ENCODE assay signal across 8 mouse cellular contexts in genomic region chr15:37006475-37007164, GRCm38 (mm10). TPM values are rescaled to one million over a fixed set of nuclear protein-coding genes. Genes with fewer than 3 reads are reported as not detected.
DNase-seq lines count a peak whose midpoint lies in the region; ATAC-seq and TF ChIP-seq lines count a peak whose summit lies in the region.

No protein-coding gene starts in this region.

- H3ac ChIP-seq in myocyte (ENCODE audit: control insufficient read depth, insufficient read length), result peak overlapping the region; percentile 88

- H3K79me2 ChIP-seq in myocyte (ENCODE audit: control insufficient read depth, insufficient read depth), result peaks cover 54% of the 10 kb centered on the region

- H3K4me1 ChIP-seq in embryonic fibroblast, embryonic 13.5 days (ENCODE audit: control insufficient read depth, insufficient read depth, low read length), result 0 out of 2 replicates have a peak, but pooled peaks cover 4% of the 10 kb centered on the region
- H3K4me1 ChIP-seq in hindbrain, embryonic 11.5 days (replicated peaks; ENCODE audit: control insufficient read depth, insufficient read depth, low read length), result peaks cover 2% of the 10 kb centered on the region; the same call in 1 of the 2 replicates
- peaks cover 11 to 19% of the 10 kb centered on the region in 2 experiments for H3K4me1 ChIP-seq in liver, embryonic 14.5 days (replicated peaks; ENCODE audit: control insufficient read depth in 2 of 2, insufficient read depth in 2 of 2, low read length in 1 of 2)

- TF ChIP-seq CTCF in embryonic fibroblast, embryonic 13.5 days (IDR thresholded peaks at IDR 0.05; ENCODE audit: borderline replicate concordance, insufficient read depth, low read length), result no peak
- TF ChIP-seq CTCF in liver, embryonic 14.5 days (IDR thresholded peaks at IDR 0.05; ENCODE audit: low read depth), result no peak

- H3K36me3 ChIP-seq in hindbrain, embryonic 11.5 days (ENCODE audit: control insufficient read depth, insufficient read depth, low read length), result 0 out of 2 replicates have a peak, but pooled peaks cover 4% of the 10 kb centered on the region
- peaks cover 16% of the 10 kb centered on the region for H3K36me3 ChIP-seq in liver, embryonic 14.5 days (replicated peaks; ENCODE audit: control insufficient read depth, insufficient read depth, low read depth)
- H3K36me3 ChIP-seq in myocyte (ENCODE audit: control insufficient read depth, insufficient read depth), result peaks cover 23% of the 10 kb centered on the region

- no peak for TF ChIP-seq POLR2A in embryonic fibroblast, embryonic 13.5 days (IDR thresholded peaks at IDR 0.05; ENCODE audit: low read depth, low read length)
- no peak for TF ChIP-seq POLR2A in myocyte (IDR thresholded peaks at IDR 0.05; ENCODE audit: insufficient read length, low read depth)

- peak overlapping the region; percentile 48 for H3K4me2 ChIP-seq in hindbrain, embryonic 11.5 days (replicated peaks; ENCODE audit: low read depth, low read length)
- H3K4me2 ChIP-seq in liver, embryonic 14.5 days (ENCODE audit: low read depth), result peak overlapping the region; percentile 88
- H3K4me2 ChIP-seq in myocyte (ENCODE audit: low read depth), result peak overlapping the region; percentile 76

- peak overlapping the region; percentile 88 for H3K4me3 ChIP-seq in embryonic fibroblast, embryonic 13.5 days (ENCODE audit: insufficient read depth, low read length)
- peak overlapping the region; percentile 86 for H3K4me3 ChIP-seq in hindbrain, embryonic 11.5 days (ENCODE audit: low read depth, low read length)
- peak overlapping the region; percentile 83 to 91 for H3K4me3 ChIP-seq in liver, embryonic 14.5 days (ENCODE audit: insufficient read depth in 1 of 2, low read depth in 2 of 2, low read length in 2 of 2)
- H3K4me3 ChIP-seq in myocyte, result peak overlapping the region; percentile 55

- no peak for TF ChIP-seq EP300 in liver, embryonic 14.5 days (IDR thresholded peaks at IDR 0.05; ENCODE audit: low read depth)

- WGBS in hindbrain, embryonic 11.5 days, result under 1% methylated on average over 34 of the region's 48 CpGs
- WGBS in liver, embryonic 14.5 days (ENCODE audit: insufficient replicate concordance), result 1% methylated on average over 46 of the region's 48 CpGs

- no peaks in the 10 kb centered on the region for H3K27me3 ChIP-seq in hindbrain, embryonic 11.5 days (ENCODE audit: control insufficient read depth, insufficient read depth, low read length)
- H3K27me3 ChIP-seq in liver, embryonic 14.5 days (ENCODE audit: control insufficient read depth, insufficient read depth, low read length), result no peaks in the 10 kb centered on the region
- H3K27me3 ChIP-seq in myocyte (ENCODE audit: control insufficient read depth, insufficient read depth, insufficient read length), result no peaks in the 10 kb centered on the region

- H3K9me3 ChIP-seq in hindbrain, embryonic 11.5 days (ENCODE audit: control insufficient read depth, low read length), result no peaks in the 10 kb centered on the region
- H3K9me3 ChIP-seq in liver, embryonic 14.5 days (ENCODE audit: control insufficient read depth, low read length), result no peaks in the 10 kb centered on the region

- H3K27ac ChIP-seq in embryonic fibroblast, embryonic 13.5 days (ENCODE audit: insufficient read depth, low read length), result peak overlapping the region; percentile 84
- peak overlapping the region; percentile 94 for H3K27ac ChIP-seq in hindbrain, embryonic 11.5 days (ENCODE audit: low read depth, low read length)
- peak overlapping the region; percentile 77 for H3K27ac ChIP-seq in liver, embryonic 14.5 days

- H3K9ac ChIP-seq in hindbrain, embryonic 11.5 days (ENCODE audit: low read depth, low read length), result peak overlapping the region; percentile 96
- peak overlapping the region; percentile 99 for H3K9ac ChIP-seq in liver, embryonic 14.5 days (replicated peaks)

- peak; percentile 61 for DNase-seq in Muller cell, postnatal 12 days (ENCODE audit: inconsistent ontology term)
- peak; percentile 41 for DNase-seq in hindbrain, embryonic 11.5 days (ENCODE audit: low spot score)
- peak in 1 of 3 experiments; percentile 35 for DNase-seq in liver, embryonic 14.5 days (ENCODE audit: low read depth in 3 of 3, low spot score in 3 of 3)
- peak; percentile 68 for DNase-seq in thymus, postnatal 14 days
- no peak for DNase-seq in left cerebral cortex, adult 8-10 months (ENCODE audit: low spot score in 2 of 2)

- ATAC-seq in CD4-positive, CD25-positive, alpha-beta regulatory T cell, adult 4 months, result peak; percentile 10
- no peak; the same call in 1 of the 2 replicates for ATAC-seq in hindbrain, embryonic 11.5 days (ENCODE audit: low FRiP score)
- peak; percentile 65 for ATAC-seq in liver, embryonic 14.5 days (ENCODE audit: insufficient read depth)

TF ChIP-seq in myocyte, 11 proteins besides CTCF, POLR2A, EP300 and RAD21:
- TF ChIP-seq E2F4 (IDR thresholded peaks at IDR 0.05; ENCODE audit: insufficient read depth) (no peak), REST (IDR thresholded peaks at IDR 0.05; ENCODE audit: insufficient read depth, insufficient read length) (no peak), MYOD1 (IDR thresholded peaks at IDR 0.05; ENCODE audit: control insufficient read depth in 1 of 3, insufficient read length in 2 of 3, low read depth in 2 of 3) (peak in 1 of 3 experiments; percentile 27), SRF (IDR thresholded peaks at IDR 0.05; ENCODE audit: control insufficient read depth, insufficient read length, low read depth) (no peak), USF1 (IDR thresholded peaks at IDR 0.05; ENCODE audit: low read depth) (no peak)
TF ChIP-seq in myocyte: peak in this region for 1.

RNA-seq across cellular contexts. Expression of gene Zfp706, which starts 1.0 kb away (rescaled TPM):
- polyA plus RNA-seq in CD4-positive, CD25-positive, alpha-beta regulatory T cell, adult 4 months (2017; shearing (Covaris generic)), result 100 to 1,000 TPM; 420 to 436 TPM
- 150 and 165 TPM in 2 replicates for polyA plus RNA-seq in embryonic fibroblast, embryonic 13.5 days (2011; ENCODE audit: insufficient read length, low read depth, missing spikeins)
- polyA plus RNA-seq in hindbrain, embryonic 11.5 days (2014; fragmentation: Nextera tagmentation; extraction: Ambion mirVana), result 360 and 376 TPM in 2 replicates
- polyA plus RNA-seq in liver, embryonic 14.5 days (2012; rRNA removed), result 9.5 and 22.8 TPM in 2 replicates
- polyA plus RNA-seq in liver, embryonic 14.5 days (2014; fragmentation: Nextera tagmentation; extraction: Ambion mirVana), result 146 and 152 TPM in 2 replicates
- polyA plus RNA-seq in myocyte (2012; fragmentation: generic; extraction: Trizol), result 199 TPM
- 100 to 1,000 TPM; 193 to 250 (median 224) TPM for total RNA-seq in left cerebral cortex, adult 8-10 months (2022)

Comparison
In these comparisons a context has a peak if more than half of its experiments do, and no peak if none do; other contexts are left out.
1. DNase-seq: peak in Muller cell, postnatal 12 days (single experiment), hindbrain, embryonic 11.5 days (single experiment) and thymus, postnatal 14 days (single experiment); none in left cerebral cortex, adult 8-10 months (0 of 2).
2. Peak in every context shown above with its lines, with median percentiles within 50 percentile points of each other: H3K27ac ChIP-seq, H3K4me3 ChIP-seq and H3K4me2 ChIP-seq.